Mouse (Mus musculus) hindbrain, embryonic 14.5 days (tissue): ENCODE measurements around the gene Fgf9. TPM values are rescaled to one million over a fixed set of nuclear protein-coding genes. Genes with fewer than 3 reads are reported as not detected.
A peak's percentile ranks its signal among the peaks of the same experiment; 100 is the strongest.

Experiments
- ATAC-seq: fragments of 200-750 bp; cut with Nextera tagmentation; 2 replicates; pipeline ENCODE4 v1.8.0; 2017; ENCODE audit warnings: moderate number of reproducible peaks, mild to moderate bottlenecking, moderate TSS enrichment, moderate library complexity; ENCODE audit not compliant: low FRiP score
- DNase-seq: peaks from one replicate; pipeline ENCODE4 v3.0.0-alpha.2; 2015; ENCODE audit warnings: low spot score
- H3K27ac ChIP-seq: fragments of 300-500 bp; sonication (generic); 2 replicates; pipeline ENCODE4 v1.5.1; 2014; ENCODE audit warnings: mild to moderate bottlenecking, moderate library complexity
- H3K27me3 ChIP-seq: fragments of 300-500 bp; sonication (generic); 2 replicates; pipeline ENCODE4 v1.6.1; 2014; ENCODE audit warnings: mild to moderate bottlenecking, low read length, mixed read lengths; ENCODE audit not compliant: control insufficient read depth, insufficient read depth
- H3K36me3 ChIP-seq: fragments of 300-500 bp; sonication (generic); replicated peaks from 2 replicates; pipeline ENCODE4 v1.6.1; 2014; ENCODE audit not compliant: control insufficient read depth, insufficient read depth
- H3K4me1 ChIP-seq: fragments of 300-500 bp; sonication (generic); replicated peaks from 2 replicates; pipeline ENCODE4 v1.6.1; 2014; ENCODE audit warnings: antibody characterized with exemption, low read length, mixed read lengths; ENCODE audit not compliant: control insufficient read depth, insufficient read depth
- H3K4me2 ChIP-seq: fragments of 300-500 bp; sonication (generic); replicated peaks from 2 replicates; pipeline ENCODE4 v1.6.1; 2014; ENCODE audit warnings: mild to moderate bottlenecking, moderate library complexity
- H3K4me3 ChIP-seq: fragments of 300-500 bp; sonication (generic); replicated peaks from 2 replicates; pipeline ENCODE4 v1.5.1; 2014; ENCODE audit warnings: mild to moderate bottlenecking, low read length
- H3K9ac ChIP-seq: fragments of 300-500 bp; sonication (generic); 2 replicates; pipeline ENCODE4 v1.6.1; 2014
- H3K9me3 ChIP-seq: fragments of 300-500 bp; sonication (generic); 2 replicates; pipeline ENCODE4 v1.6.1; 2016; ENCODE audit warnings: low read length; ENCODE audit not compliant: control insufficient read depth
- WGBS: fragments of 180-500 bp; shearing (Covaris S2); extraction: QIAGEN DNeasy Blood & Tissue Kit; methylation state at CpG from one replicate; pipeline ENCODE4 v1.1.7; 2014; 5-methylcytosine and 5-hydroxymethylcytosine counted together
- polyA plus RNA-seq: library from polyadenylated mRNA; unstranded; fragments of >200 nt; fragmentation: Nextera tagmentation; extraction: Ambion mirVana; gene quantifications from 2 replicates; pipeline ENCODE4 v1.2.1, GENCODE M21; 2014

Gene Fgf9
- polyA plus RNA-seq, 1 experiment from 2014 or later: 18.4 TPM

DNA sequence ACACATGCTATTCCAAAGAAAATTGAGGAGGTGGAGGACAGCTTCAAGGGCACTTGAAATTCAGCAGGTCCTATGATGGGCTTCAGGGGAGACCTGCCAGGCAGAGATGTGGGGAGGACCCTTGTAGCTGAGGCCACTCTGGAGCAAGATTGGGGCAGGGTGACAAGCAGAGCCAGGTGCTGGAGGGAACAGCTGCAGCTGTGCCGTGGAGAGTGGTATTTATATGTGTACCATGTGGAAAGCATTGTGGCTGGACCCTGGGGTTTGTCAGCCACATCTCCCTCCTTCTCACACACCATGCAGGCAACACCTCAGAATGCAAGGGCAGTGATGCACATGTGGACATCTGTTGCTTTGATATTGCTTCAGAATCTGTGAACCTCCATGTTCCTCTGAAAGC lies 81.8 kb downstream of the Fgf9 start:
- H3K9me3 ChIP-seq: no peaks in the 10 kb centered on the region
- H3K27me3 ChIP-seq: no peaks in the 10 kb centered on the region
- H3K4me3 ChIP-seq: no peak overlapping the region
- no peak overlapping the region for H3K9ac ChIP-seq
- H3K36me3 ChIP-seq: no peaks in the 10 kb centered on the region
- no peak for DNase-seq
- WGBS: 57% methylated on average over 1 of the region's 1 CpGs
- H3K27ac ChIP-seq: no peak overlapping the region
- H3K4me1 ChIP-seq: peaks cover 8% of the 10 kb centered on the region; the same call in 1 of the 2 replicates
- no peak overlapping the region for H3K4me2 ChIP-seq
- ATAC-seq: no peak

DNA sequence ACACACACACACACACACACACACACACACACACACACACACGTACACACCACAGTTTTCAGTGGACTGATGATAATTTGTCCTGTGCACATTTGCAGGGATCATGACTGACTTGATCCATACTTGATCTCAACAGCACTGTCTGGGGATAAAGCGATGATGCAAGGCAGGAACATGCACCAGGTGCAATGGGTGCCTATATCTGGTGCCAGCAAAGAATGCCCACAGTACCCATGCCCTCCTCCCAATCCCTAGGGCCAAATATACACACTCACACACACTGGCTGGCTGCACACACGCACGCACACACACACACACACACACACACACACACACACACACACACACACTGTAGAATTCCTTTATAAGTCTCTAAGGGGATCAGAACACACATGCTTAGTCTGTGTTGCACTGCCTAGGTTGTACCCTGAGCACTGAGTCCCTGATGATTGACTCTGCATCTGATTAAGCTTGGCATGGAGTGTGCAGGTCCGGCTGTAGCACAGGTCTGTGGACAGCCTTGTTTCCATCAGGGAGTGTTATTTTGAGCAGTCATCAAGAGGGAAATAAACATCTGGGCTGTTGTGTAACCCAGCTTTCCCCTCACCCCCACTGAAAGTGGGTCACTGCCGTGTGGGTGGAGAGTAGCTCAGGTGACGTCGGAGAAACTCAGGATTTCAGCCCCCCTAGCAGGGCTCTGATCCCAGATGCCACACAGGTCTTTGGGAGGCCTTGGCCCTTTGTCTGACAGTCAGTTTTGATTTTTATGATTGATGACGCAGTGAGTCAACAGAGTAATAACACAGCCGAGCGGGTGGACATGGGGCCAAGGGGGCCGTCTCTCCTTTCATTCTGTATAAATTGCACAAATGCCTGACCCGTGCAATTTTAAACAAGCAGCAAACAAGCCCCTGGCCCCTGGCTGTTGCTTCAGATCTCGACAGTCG lies 83.4 kb downstream of the Fgf9 start:
- no peaks in the 10 kb centered on the region for H3K27me3 ChIP-seq

GRCm38 (mm10) chr14:58160624-58161023 lies 90.3 kb downstream of the Fgf9 start:
- 84% methylated on average over 1 of the region's 1 CpGs for WGBS
- no peak overlapping the region for H3K9ac ChIP-seq

More for the DNA sequence above, 83.4 kb downstream of the Fgf9 start:
- 0 out of 2 replicates have a peak, but pooled peaks have one; percentile 51 for ATAC-seq
- DNase-seq: no peak
- H3K27ac ChIP-seq: no peak overlapping the region
- no peaks in the 10 kb centered on the region for H3K9me3 ChIP-seq
- 55% methylated on average over 15 of the region's 15 CpGs for WGBS
- H3K9ac ChIP-seq: no peak overlapping the region
- H3K4me3 ChIP-seq: no peak overlapping the region
- no peak overlapping the region for H3K4me2 ChIP-seq
- no peaks in the 10 kb centered on the region for H3K36me3 ChIP-seq
- peaks cover 8% of the 10 kb centered on the region; the same call in 1 of the 2 replicates for H3K4me1 ChIP-seq

More at GRCm38 (mm10) chr14:58160624-58161023, 90.3 kb downstream of the Fgf9 start:
- Histone ChIP-seq H3K4me2 (no peak overlapping the region), H3K27ac (no peak overlapping the region), H3K4me1 (no peaks in the 10 kb centered on the region), H3K36me3 (no peaks in the 10 kb centered on the region), H3K27me3 (no peaks in the 10 kb centered on the region), H3K9me3 (no peaks in the 10 kb centered on the region), H3K4me3 (no peak overlapping the region)
- ATAC-seq: no peak
- no peak for DNase-seq

Other genes with a start within 250 kb of the Fgf9 start
- gene Ska3, start 244.4 kb upstream of the Fgf9 start, polyA plus RNA-seq: 4.9 and 5.9 TPM in 2 replicates
- 143 and 176 TPM in 2 replicates for gene Mrpl57, start 244.3 kb upstream of the Fgf9 start, polyA plus RNA-seq
- gene Zdhhc20, start 180.3 kb upstream of the Fgf9 start, polyA plus RNA-seq: 36.5 and 36.8 TPM in 2 replicates
- gene Micu2, start 71.3 kb upstream of the Fgf9 start, polyA plus RNA-seq: 46.0 and 52.1 TPM in 2 replicates